Mouse (Mus musculus) left cerebral cortex, postnatal 4 days (tissue): ENCODE results near the gene Cbx1. TPM values are rescaled to one million over a fixed set of nuclear protein-coding genes. Genes with fewer than 3 reads are reported as not detected.
"Not testable (repeated sequence)": the region's sequence is repeated elsewhere in the genome, so short reads cannot be mapped to it uniquely, and the experiment has no call there.

Experiments
- DNase-seq: peaks from one replicate; pipeline ENCODE4 v3.0.0-alpha.2; 2022
- intact Hi-C: fragments of 180-260 bp; cut with DNase I; formaldehyde crosslinking; loops from one replicate; pipeline ENCODE4 v1.15.1; 2025
- total RNA-seq, 2 experiments: library from RNA; stranded (reverse); gene quantifications; 2 replicates each; pipeline ENCODE4 v1.2.3; 2021

The Cbx1 gene
- total RNA-seq, 2 experiments from 2014 or later, result 79.3 to 79.5 TPM

- intact Hi-C loops, result no loop called here
- no peak for DNase-seq
Measured at GRCm38 (mm10) chr11:96774536-96774935, 14.4 kb upstream of the Cbx1 start.

- intact Hi-C loops, result loop anchor here (5.0 kb wide), 1 partner anchor 493 kb away; the partner anchor contains the start of gene Hoxb8
- no peak for DNase-seq
Measured at GRCm38 (mm10) chr11:96775063-96775462, 13.9 kb upstream of the Cbx1 start.

- intact Hi-C loops, result loop anchor here (5.0 kb wide), 1 partner anchor 493 kb away; the partner anchor contains the start of gene Hoxb8
- no peak for DNase-seq
Measured at GRCm38 (mm10) chr11:96775665-96776064, 13.3 kb upstream of the Cbx1 start.

- intact Hi-C loops, result loop anchor here (5.0 kb wide), 1 partner anchor 494 kb away; the partner anchor contains the start of gene Hoxb8
- no peak for DNase-seq
Measured at GRCm38 (mm10) chr11:96776068-96776467, 12.9 kb upstream of the Cbx1 start.

GRCm38 (mm10) chr11:96776968-96777962 is 11.7 kb upstream of the Cbx1 start, which contains the start of gene Snx11:
Gene Snx11, minus strand, starts transcription at chr11:96777559.
- peak; percentile 100 for DNase-seq
- intact Hi-C loops, result loop anchor here (5.0 kb wide), 1 partner anchor 495 kb away; the partner anchor contains the start of gene Hoxb8

DNA sequence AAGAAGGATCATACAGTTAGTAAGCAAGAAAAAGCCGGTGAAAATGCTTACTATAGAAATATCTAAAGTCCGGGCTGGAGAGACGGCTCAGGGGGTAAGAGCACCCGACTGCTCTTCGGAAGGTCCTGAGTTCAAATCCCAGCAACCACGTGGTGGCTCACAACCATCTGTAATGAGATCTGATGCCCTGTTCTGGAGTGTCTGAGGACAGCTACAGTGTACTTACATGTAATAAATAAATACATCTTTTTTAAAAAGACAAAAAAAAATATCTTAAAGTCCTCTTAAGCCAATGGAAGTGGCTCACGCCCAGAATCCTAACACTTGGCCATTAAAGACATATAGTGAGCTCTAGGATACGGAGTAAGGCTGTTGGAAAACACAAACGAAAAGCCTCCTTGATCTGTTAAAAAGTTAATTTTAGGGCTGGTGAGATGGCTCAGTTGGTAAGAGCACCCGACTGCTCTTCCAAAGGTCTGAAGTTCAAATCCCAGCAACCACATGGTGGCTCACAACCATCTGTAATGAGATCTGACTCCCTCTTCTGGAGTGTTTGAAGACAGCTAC is 10.8 kb upstream of the Cbx1 start:
- not testable (repeated sequence) for DNase-seq
- intact Hi-C loops, result loop anchor here (5.0 kb wide), 1 partner anchor 496 kb away; the partner anchor contains the start of gene Hoxb8

DNA sequence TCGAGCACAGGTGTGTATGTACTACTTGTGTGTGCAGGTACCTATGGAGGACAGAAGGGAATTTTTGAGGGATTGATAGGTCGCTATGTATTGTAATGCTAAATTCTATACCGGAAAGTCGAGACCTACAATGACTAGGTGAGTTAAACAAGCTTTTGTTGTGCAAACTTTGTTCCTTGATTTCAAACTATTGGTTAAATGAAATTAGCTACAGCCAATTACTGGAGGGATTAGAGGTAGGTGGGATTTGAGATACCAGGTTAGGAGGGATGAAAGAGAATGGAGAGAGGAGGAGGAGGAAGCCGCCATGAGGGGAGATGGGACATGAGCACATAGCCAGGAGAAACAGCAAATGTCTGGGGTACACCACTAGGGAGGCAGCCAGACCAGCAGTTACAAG is 8.6 kb upstream of the Cbx1 start:
- DNase-seq, result no peak

GRCm38 (mm10) chr11:96781425-96781824 is 7.5 kb upstream of the Cbx1 start:
- no peak for DNase-seq
- intact Hi-C loops, result no loop called here

More for the DNA sequence above, 8.6 kb upstream of the Cbx1 start:
- intact Hi-C loops, result no loop called here

DNA sequence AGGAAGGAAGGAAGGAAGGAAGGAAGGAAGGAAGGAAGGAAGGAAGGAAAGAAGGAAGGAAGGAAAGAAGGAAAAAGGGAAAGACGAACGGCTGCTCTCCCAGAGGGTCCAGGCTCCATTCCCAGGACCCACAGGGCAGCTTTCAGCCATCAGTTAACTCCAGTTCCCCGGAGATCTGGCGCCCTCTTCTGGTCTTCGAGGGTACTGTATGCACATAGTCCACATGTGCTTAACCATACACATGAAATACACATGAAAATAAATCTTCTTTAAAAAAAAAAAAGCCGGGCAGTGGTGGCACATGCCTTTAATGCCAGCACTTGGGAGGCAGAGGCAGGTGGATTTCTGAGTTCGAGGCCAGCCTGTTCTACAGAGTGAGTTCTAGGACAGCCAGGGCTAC is 4.1 kb upstream of the Cbx1 start:
- peak; percentile 86 for DNase-seq
- intact Hi-C loops, result loop anchor here (5.0 kb wide), 1 partner anchor 77 kb away; no protein-coding TSS in a partner anchor

DNA sequence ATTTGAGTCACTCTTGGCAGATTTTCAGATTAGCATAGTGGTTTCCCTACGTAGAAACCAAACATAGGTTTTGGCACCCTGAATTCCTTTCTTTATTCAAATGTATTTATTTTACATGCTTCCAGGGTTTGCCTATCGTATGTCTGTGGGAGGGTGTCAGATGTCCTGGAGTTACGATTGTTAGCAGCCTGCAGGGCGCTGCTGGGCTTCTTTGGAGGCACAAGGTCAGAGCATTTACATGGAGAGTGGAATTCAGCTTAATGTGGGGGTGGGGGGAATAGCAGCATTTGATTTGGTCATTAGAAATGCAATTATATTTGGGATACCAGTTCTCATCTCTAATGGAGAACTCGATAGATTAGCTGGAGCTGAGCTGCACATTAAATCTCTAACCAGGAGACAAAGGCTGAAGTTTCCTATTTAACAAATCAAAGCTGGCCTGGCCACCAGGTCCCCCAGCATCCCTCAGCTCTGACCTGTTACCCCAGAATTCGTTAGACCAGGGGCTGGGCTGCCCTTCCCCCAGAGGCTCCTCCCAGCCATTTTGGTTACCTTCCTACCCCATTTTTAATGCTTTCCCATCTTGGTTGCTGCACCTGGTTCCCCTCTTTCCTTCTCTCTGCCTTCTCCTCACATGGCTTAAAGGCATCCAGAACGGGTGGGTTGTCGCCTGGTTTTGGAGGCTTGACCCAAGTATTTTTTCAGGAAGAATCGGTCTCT is 2.0 kb upstream of the Cbx1 start:
- intact Hi-C loops, result loop anchor here (5.0 kb wide), 1 partner anchor 75 kb away; no protein-coding TSS in a partner anchor
- DNase-seq, result no peak

DNA sequence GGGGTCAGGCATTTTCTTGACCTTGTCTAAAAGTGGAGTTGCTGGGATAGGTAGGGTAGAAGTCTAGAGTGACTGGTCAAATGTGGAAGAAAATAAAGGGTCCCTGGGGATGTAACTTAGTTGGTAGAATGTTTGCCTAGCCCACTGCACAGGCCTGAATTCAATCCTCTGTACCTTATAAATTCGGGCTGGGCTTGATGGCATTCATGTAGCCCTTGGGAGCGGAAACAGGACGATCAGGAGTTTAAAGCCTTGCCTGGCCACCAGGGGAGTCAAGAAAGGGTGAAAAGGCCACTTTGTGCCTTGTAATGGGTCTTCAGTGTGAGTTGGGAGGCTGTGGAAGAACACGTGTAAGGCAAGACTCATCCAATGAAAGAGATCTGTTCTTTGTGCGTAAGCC is 1.1 kb downstream of the Cbx1 start:
- DNase-seq, result no peak
- intact Hi-C loops, result loop anchor here (5.0 kb wide), 1 partner anchor 72 kb away; no protein-coding TSS in a partner anchor

- intact Hi-C loops, result no loop called here
- DNase-seq, result no peak
Measured at GRCm38 (mm10) chr11:96790681-96791080, 1.8 kb downstream of the Cbx1 start.

DNA sequence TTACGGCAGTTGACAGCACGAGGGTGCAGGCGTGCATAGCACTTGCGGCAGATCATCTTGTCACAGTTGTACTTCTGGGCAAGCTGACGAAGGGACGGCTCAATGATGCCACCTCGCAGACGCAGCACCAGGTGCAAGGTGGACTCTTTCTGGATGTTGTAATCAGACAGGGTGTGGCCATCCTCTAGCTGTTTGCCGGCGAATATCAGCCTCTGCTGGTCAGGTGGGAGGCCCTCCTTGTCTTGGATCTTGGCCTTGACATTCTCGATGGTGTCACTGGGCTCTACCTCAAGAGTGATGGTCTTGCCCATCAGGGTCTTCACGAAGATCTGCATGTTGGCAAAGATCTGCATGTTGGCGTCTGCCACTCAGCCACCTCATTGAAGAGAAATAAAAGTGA is 6.6 kb downstream of the Cbx1 start:
- intact Hi-C loops, result no loop called here
- no peak for DNase-seq

- DNase-seq, result no peak
- intact Hi-C loops, result no loop called here
Measured at GRCm38 (mm10) chr11:96796081-96796480, 7.2 kb downstream of the Cbx1 start.

DNA sequence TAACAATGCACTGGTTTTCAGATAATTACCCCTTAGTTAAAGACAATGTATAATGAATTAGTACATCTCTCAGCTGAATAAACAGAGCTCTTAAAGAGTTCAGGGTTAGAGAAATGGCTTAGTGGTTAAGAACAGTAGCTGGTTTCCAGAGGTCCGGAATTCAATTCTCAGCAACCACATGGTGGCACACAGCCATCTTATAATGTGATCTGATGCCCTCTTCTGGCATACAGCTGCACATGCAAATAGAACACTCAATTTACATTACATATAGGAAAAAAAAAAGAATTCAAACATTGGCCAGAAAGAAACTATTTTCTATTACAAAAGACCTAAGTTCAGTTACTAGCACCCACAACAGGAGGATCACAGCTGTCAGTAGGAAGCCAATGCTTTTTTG is 7.7 kb downstream of the Cbx1 start:
- intact Hi-C loops, result no loop called here
- no peak for DNase-seq

DNA sequence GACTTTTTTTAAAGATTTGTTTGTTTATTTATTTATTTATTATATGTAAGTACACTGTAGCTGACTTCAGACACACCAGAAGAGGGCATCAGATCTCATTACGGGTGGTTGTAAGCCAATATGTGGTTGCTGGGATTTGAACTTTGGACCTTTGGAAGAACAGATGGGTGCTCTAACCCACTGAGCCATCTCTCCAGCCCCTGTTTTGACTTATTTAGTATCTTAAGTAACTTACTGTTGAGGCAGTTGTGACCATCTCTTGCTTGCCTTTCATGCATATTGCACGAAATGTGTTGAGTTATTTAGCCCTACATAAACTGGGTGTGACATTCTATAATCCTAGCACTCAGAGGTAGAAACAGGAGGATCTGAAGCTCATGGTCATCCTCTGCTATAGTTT is 10.6 kb downstream of the Cbx1 start:
- no peak for DNase-seq
- intact Hi-C loops, result no loop called here

- DNase-seq, result no peak
- intact Hi-C loops, result no loop called here
Measured at GRCm38 (mm10) chr11:96805606-96806005, 16.7 kb downstream of the Cbx1 start.

DNA sequence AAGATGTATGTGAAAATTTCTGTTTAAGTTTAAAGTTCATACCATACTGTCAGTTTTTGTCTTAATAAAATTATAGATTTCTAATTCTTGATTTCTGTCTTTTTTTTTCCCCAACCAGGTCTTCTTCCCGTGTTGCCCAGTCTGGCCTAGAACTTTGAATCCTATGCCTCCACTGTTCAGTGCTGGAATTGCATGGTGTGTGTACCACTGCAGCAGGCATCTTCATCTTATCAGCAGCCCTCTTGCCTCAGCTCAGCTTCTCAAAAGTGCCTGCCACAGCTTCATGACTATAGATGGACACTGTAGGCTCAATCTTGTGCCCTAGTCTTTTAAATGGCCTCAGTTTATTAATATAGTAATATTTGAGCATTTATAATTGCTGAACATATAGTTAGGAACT is 19.1 kb downstream of the Cbx1 start:
- intact Hi-C loops, result no loop called here
- no peak for DNase-seq

DNA sequence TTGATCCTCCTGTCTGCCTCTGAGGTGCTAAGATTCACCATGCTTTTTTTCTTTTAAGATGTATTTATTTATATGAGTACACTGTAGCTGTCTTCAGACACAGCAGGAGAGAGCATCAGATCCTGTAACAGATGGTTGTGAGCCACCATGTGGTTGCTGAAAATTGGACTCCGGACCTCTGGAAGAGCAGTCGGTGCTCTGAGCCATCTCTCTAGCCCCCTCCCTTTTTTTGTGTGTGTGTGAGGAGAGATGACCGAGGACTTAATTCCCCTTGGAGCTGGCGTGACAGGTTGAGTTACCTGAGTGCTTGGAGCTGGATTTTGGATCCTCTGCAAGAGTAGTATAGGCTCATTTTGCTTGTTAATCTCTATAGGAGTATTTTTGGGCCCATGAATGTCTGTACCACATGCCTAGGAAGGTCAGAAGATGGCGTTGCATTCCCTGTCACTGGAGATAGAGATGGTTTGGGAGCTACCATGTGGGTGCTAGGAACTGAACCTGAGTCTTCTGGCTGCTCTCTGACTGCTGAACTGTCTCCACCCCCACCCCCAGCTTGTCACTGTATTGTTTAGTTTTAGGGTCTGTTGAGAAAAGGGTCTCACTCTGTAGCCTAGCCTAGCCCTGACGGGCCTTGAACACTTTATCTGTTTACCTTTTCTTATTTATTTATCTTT is 20.8 kb downstream of the Cbx1 start:
- DNase-seq, result no peak
- intact Hi-C loops, result no loop called here

GRCm38 (mm10) chr11:96811188-96811587 is 22.3 kb downstream of the Cbx1 start:
- intact Hi-C loops, DNase-seq: not testable (repeated sequence)
